Mouse (Mus musculus): ENCODE measurements around the gene Cog8.
"Not testable (repeated sequence)": the region's sequence is repeated elsewhere in the genome, so short reads cannot be mapped to it uniquely, and the experiment has no call there.

Gene Cog8

DNA sequence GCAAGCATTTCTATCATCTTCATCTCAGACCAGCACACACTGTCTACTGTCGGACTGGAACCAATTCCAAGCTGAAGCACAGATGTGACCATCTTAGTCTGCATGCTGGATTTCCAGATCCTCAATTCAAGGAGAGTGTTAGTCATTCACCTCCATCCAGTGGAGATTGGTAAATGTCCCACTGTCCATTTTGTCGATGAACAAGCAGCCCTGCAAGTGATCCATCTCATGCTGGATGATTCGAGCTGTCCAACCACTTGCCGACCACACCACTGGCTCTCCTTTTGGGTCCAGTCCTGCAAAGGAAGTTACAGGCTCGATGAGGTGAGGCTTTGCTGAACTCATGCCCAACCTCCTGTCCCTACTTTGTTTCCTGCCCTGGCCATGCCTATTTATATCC lies 9.5 kb downstream of the Cog8 start:
- DNase-seq (ENCODE audit: extremely low read depth, low read depth, low spot score): no peak

DNA sequence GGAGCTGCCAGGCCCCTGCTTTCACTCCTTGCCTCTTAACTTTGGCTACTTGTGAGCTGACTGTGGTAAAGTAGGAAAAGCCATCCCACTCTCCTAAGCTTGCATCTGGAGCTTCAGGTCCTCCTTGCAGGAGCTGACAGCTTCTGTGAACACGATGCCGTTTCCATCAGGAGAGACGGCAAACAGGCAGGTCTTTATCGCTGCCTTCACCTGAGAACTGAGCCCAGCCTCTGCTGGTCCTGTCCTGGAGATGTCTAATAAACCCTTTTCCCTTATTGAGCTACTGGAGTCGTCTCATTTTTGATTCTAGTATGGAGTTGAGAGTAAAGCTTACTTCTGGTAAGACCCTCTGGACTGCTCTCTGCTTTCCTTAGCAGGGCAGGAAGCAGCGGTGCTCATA lies 11.0 kb downstream of the Cog8 start:
- DNase-seq (ENCODE audit: extremely low read depth, low read depth, low spot score): no peak

DNA sequence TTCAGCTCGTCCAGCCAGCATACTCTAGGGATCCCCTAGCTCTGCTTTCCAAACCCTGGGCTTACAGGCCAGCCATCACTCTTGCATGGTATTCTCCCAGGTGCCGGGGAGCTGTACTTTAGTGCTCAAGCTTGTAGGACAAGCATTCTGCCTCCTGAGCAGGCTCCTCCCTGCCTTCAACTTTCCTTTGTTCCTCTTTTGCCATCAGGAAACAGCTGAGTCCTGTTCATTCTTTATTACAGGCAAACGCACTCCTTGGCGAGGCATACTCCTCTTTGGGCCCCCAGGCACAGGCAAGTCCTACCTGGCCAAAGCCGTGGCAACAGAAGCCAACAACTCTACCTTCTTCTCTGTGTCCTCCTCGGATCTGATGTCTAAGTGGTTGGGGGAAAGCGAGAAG lies 15.9 kb downstream of the Cog8 start:
- DNase-seq (ENCODE audit: extremely low read depth, low read depth, low spot score): no peak

DNA sequence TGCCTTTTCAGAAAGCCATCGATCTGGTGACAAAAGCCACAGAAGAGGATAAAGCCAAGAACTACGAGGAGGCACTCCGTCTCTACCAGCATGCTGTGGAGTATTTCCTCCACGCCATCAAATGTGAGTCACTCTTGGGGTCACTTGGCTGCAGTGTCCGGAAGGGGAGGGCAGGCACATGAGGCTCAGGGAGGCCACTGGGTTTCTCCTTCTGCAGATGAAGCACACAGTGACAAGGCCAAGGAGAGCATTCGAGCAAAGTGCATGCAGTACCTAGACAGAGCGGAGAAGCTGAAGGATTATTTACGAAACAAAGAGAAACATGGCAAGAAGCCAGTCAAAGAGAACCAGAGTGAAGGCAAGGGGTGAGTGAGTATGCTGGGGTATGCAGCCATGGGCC lies 19.9 kb downstream of the Cog8 start:
- no peak for DNase-seq (ENCODE audit: extremely low read depth, low read depth, low spot score)

DNA sequence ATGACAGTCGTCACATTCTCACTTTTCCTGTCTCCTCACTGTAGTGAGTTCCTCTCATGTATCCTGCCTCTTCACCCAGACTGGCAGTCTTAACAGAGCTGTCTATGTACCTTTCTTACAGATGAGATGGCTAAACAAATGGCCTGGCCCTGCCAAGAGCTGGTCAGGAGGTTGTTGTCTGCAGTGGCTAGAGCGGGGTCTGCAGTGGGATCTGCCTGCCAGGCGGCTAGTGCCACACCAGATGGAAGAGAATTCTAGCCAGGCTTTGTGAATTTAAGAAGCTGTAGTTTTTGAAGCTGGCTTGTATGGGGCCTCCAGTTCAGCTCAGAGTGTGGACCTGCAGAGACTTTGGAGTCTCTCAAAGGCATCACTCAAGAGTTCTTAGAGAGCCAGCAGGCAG lies 20.8 kb downstream of the Cog8 start:
- no peak for DNase-seq (ENCODE audit: extremely low read depth, low read depth, low spot score)

DNA sequence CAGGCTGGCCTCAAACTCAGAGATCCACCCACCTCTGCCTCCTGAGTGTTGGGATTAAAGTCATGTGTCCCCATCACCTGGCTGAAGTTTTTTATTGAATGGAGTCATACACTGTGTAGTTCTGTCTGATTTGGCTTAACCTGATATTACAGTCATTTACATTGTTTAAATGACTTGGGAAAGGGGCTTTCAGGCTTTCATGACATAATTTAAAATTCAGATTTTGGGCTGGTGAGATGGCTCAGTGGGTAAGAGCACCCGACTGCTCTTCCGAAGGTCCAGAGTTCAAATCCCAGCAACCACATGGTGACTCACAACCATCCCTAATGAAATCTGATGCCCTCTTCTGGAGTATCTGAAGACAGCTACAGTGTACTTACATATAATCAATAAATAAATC lies 22.9 kb downstream of the Cog8 start:
- DNase-seq (ENCODE audit: extremely low read depth, low read depth, low spot score): not testable (repeated sequence)

DNA sequence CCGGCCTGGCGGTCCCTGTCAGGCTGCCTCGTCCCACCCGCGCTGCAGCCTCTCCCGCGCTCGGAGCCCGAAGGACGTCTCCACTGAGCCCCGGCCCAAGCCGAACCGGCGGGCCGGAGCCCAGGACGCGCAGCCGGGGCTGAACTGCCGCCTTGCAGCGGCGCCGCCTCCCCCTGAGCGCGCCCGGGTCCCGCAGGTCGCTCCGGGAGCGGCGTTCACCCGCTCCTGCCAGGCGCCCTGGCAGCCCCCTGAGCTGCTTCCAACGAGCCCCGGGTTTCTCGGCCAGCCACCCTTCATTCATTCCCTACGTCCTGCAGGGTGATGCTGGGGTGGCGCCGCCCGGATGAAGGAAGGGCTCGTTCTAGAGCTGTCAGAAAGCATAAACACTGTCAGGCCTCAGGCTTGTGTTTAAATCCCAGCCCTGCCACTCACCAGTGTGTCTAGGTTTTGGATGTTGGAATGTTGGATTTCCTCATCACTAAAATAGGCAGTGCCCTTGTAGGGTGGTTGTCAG lies 24.9 kb downstream of the Cog8 start:
- DNase-seq (ENCODE audit: extremely low read depth, low read depth, low spot score): no peak

DNA sequence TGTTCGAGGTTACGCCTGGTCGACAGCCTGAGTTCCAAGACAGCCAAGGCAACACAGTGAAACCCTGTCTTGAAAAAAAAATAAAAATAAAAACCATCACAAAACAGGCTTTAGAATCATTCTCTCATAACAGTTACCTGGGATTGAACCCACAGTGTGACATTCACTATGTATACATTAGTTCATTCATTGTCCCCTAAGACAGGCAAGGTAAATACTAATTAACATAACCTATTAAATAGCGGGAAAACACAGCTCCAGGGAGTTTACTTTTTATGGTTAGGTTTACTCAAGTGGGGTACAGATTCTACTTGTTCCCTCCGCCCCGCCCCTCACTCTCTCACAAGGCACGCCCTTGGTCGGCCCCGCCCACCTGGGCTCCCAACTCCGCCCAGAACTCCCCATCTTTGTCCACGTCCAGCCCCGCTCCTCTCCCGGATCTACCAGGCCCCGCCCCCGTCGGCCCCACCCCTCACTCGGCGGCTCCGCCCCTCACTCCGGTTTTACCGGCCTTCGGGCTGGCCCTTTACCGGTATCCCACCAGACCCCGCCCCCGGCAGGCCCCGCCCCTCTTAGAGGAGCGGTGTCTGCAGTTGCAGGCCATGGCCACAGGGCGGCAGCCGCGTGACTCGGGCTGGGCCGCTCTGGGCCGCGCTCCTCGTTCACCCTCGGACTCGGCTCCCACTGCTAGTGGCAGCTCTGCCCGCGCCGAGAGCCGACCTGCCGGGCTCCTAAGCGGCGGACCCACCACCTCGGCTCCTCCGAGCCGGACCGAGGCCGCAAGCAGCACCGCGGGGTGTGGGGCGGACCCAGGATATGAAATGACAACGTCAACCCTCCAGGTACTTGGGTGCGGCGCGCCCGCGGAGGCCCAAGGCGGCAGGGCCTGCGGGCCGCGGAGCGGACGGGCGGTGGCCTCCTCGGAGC lies 25.6 kb downstream of the Cog8 start, which contains the start of gene Vps4a:
Gene Vps4a, plus strand, starts transcription at position 573 of the 927 bp plus-strand sequence.
- no peak for DNase-seq (ENCODE audit: extremely low read depth, low read depth, low spot score)

DNA sequence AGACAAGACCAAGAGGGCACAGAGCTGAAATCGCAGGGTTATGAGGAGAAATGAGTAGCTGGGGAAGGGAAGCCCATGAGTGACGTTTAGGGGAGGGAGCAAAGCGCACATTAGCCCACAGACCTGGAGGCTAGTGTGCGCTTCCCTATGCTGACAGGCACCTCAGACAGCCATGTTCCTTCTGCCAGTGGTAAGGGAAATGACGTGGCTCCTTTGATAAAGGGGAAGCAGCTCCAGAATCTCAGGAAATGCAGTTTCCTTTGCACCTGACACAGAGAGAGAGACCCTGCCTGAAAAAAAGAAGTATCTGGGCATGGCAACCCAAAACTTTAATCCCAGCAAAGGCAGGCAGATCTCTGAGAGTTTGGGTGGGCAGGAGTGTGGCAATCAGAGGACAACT lies 26.4 kb downstream of the Cog8 start:
- no peak for DNase-seq (ENCODE audit: extremely low read depth, low read depth, low spot score)

DNA sequence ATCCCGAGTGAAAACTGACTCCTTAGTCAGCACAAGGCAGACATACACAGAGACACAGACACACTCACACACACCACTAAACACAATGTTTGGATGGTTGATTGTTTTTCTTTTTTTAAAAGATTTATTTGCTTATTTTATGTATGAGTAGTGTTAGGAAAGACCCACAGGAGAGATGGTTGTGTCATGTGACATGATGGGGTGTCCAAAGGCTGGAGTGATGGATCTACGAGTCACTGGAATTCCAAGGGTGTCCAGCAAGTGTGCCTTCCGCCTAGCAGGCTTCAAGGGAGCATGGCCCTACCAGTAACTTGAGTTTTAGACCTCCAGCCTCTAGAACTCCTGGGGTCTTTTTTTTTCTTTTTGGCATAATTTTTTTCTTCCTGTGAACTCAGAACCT lies 27.2 kb downstream of the Cog8 start:
- DNase-seq (ENCODE audit: extremely low read depth, low read depth, low spot score): no peak

DNA sequence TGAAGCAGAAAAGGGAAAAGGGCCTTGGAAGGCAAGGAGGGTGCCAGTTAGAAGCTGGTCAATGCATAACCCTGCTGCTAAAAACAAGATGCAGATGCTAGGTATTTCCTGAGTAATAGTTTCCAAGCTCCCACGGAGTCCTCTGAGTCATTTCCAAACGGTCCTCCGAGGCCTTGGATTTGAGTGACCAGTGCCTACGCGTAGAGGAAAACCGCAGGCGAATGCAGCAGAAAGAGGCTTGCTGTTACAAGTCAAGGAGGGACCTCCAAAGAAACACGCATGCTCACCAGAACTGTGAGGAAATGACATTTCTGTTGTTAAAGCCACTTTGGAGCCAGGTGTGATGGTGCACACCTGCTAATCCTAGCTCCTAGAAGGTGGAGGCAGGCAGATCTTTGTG lies 33.0 kb downstream of the Cog8 start:
- no peak for DNase-seq (ENCODE audit: extremely low read depth, low read depth, low spot score)

DNA sequence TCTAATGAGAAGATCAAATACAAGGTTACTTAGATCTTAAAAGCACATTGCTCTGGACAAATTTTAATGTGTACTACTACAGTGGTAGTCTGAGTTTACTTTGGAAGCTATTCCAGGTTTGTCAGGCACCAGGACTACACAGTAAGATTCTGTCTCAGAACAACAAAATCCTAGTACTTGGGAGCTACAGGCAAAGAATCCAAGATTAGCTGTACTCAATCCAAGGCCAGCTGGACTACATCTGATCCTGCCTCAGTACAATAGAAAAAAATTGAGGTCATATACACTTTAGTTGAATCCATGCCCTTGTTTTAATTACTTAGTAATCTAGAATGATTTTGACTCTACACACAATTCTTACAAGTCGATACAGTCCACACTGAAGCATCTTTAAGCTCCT lies 41.6 kb downstream of the Cog8 start:
- DNase-seq (ENCODE audit: extremely low read depth, low read depth, low spot score): no peak

DNA sequence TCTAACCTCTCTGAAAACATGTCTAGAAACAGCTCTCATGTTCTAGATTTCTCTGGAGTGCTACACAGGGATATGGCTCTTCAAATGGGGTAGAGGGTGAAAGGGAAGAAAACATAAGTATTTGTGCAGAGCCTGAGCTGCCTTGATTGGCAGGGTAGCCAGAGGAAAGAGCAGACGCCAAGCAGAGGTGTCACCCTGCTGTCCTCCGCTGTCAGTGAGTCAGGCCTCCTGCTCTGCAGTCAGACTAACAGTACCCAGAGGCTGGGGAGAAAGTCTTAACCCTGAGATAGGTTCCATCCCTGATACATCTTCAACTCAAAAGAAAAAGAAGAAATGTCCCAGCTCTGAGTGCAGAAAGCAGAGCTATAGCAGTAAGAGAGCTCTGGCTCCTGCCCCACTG lies 43.8 kb downstream of the Cog8 start:
- no peak for DNase-seq (ENCODE audit: extremely low read depth, low read depth, low spot score)

DNA sequence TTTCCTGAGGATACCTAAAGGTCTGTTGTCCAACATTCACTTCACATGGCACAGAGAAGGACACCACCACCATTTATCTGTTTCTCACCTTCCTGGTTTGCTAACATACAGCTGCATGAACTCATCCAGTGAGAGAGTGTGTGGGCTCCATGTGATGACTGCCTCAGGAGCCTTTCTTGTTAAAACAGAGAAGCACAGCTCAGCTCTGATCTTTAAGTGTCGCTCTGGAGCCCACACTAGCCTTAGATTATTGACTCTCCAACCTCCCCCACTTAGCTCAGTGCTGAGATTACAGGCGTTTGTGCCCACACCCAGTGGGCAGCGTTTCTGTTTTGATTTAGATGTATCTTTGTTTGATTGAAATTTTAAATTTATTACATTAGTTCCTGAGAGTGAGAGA lies 48.7 kb downstream of the Cog8 start:
- no peak for DNase-seq (ENCODE audit: extremely low read depth, low read depth, low spot score)

DNA sequence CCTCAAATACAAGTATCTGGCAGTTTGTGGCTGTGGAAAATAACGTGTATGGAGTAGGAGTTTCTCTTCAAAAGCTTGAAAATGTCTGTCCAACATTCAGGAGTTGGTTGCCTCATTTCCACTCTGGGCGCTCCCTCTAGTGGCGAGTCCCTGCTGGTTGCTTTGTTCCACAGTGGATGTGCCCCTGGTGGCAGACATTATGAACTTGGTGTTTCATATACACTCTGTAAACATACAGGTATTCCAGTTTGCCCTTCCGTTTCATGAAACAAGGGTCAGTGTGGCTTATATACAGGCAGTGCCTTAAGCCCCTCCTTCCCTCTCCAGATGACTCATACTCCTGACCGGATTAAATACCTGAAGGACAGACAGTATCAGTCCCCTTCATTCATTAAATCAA lies 54.0 kb downstream of the Cog8 start:
- DNase-seq (ENCODE audit: extremely low read depth, low read depth, low spot score): no peak

DNA sequence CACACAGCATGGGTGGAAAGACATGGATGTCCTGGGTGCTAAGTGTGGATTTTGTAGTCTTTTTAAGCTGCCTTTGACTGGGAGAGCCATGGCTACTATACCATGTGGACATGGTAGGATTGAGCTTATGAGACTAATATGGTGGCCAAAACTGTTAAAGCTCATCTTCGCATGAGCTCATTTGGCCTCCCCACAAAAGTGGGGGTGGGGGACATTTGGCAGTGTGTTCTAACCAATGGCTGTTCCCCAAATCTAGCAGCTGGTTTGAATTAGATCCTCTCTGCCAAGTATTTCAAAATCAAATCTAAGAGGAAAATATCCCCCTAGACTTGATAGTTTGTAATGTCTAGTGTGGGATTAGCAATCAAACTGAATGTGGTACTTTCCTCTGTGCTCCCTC lies 57.4 kb downstream of the Cog8 start:
- DNase-seq (ENCODE audit: extremely low read depth, low read depth, low spot score): no peak

DNA sequence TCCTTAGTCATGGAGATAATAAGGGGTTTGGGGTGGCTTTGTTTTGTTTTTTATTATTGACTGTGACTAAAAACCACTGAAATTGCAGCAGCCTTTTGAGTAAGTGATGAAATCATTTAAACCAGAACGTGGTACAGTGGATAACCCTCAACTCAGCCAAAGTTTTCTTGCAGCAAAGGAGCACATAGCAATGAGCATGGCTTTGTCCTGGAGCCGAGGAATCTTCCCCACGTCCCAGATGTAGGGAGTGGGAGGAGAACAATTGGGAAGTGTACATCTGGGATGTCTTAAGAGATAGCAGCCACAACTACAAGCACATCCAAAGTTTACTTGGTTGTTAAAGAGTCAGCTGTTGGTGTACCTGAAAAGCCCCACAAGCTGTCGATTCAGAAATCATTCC lies 59.1 kb downstream of the Cog8 start:
- DNase-seq (ENCODE audit: extremely low read depth, low read depth, low spot score): no peak

DNA sequence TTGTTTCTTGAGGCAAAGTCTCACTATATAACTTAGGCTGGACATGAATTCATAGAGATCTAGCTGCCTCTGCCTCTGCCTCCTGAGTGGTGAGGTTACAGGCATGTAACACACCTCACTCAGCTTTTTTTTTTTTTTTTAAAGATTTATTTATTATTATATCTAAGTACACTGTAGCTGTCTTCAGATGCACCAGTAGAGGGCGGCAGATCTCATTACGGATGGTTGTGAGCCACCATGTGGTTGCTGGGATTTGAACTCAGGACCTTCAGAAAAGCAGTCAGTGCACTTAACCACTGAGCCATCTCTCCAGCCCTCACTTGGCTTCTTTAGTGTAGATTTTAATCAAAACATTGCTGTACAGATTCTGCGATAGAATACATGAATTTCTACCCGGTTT lies 60.1 kb downstream of the Cog8 start:
- not testable (repeated sequence) for DNase-seq (ENCODE audit: extremely low read depth, low read depth, low spot score)

All from fat pad, adult 2 months (tissue).